Mouse (Mus musculus): ENCODE results near the gene Anxa2. TPM values are rescaled to one million over a fixed set of nuclear protein-coding genes. Genes with fewer than 3 reads are reported as not detected.

Anxa2 gene
- polyA plus RNA-seq, 1 experiment from 2014 or later, result 641 TPM

DNA sequence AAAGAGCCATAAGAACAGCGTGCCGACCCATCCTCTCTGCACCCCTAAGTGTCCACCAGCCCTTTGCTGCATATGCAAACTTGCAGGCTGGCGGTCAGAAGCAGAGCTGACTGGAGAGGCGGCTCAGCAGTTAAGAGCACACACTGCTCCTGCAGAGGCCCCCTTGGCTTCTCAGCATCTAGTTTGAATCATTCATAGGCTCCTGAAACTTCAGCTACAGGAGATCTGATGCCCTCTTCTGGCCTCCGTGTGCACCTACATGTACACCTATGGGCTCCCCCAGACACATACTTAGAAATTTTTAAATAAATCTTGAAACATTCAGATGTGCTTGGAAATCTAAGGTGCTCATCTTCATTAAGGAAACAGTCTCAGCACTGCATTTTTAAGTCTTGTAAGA is 35.6 kb downstream of the Anxa2 start:
- Histone ChIP-seq H3K4me2 (replicated peaks; ENCODE audit: low read depth) (no peak overlapping the region), H3K4me3 (ENCODE audit: low read depth, low read length) (no peak overlapping the region), H3K36me3 (ENCODE audit: control insufficient read depth, insufficient read depth) (peaks cover 97% of the 10 kb centered on the region), H3K27ac (ENCODE audit: low read depth, low read length) (no peak overlapping the region), H3K9me3 (ENCODE audit: control insufficient read depth) (no peaks in the 10 kb centered on the region), H3K4me1 (replicated peaks; ENCODE audit: control insufficient read depth, insufficient read depth, low read length) (no peaks in the 10 kb centered on the region), H3K27me3 (replicated peaks; ENCODE audit: control insufficient read depth, insufficient read depth, low read length) (no peaks in the 10 kb centered on the region), H3K9ac (ENCODE audit: low read depth, low read length) (no peak overlapping the region)
- ATAC-seq, result no peak
- WGBS, result 36% methylated on average over 5 of the region's 5 CpGs
- peak; percentile 61 for TF ChIP-seq CTCF (IDR thresholded peaks at IDR 0.05; ENCODE audit: low read depth)

DNA sequence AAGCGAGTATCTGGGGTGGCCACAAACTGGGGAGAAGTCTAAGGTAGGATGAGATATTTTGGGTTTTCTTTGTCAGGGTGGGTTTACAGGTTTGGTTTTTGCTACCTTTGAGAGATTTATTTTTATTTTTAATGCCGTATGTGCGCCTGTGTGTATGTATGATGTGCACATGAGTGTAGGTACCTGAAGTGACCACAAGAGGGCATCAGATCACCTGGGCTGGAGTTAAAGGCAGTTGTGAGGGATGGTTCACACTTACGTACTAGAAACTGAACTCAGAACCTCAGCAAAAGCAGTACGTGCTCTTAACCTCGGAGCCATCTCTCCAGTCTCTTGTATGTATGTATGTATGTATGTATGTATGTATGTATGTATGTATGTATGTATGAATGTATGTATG is 39.4 kb downstream of the Anxa2 start:
- Histone ChIP-seq H3K27ac (ENCODE audit: low read depth, low read length) (no peak overlapping the region), H3K27me3 (replicated peaks; ENCODE audit: control insufficient read depth, insufficient read depth, low read length) (no peaks in the 10 kb centered on the region), H3K4me2 (replicated peaks; ENCODE audit: low read depth) (no peak overlapping the region), H3K36me3 (ENCODE audit: control insufficient read depth, insufficient read depth) (peaks cover 59% of the 10 kb centered on the region), H3K9ac (ENCODE audit: low read depth, low read length) (no peak overlapping the region), H3K4me1 (replicated peaks; ENCODE audit: control insufficient read depth, insufficient read depth, low read length) (no peaks in the 10 kb centered on the region), H3K9me3 (ENCODE audit: control insufficient read depth) (no peaks in the 10 kb centered on the region), H3K4me3 (ENCODE audit: low read depth, low read length) (no peak overlapping the region)
- ATAC-seq, result no peak
- 97% methylated on average over 6 of the region's 6 CpGs for WGBS
- peak; percentile 50 for TF ChIP-seq CTCF (IDR thresholded peaks at IDR 0.05; ENCODE audit: low read depth)

DNA sequence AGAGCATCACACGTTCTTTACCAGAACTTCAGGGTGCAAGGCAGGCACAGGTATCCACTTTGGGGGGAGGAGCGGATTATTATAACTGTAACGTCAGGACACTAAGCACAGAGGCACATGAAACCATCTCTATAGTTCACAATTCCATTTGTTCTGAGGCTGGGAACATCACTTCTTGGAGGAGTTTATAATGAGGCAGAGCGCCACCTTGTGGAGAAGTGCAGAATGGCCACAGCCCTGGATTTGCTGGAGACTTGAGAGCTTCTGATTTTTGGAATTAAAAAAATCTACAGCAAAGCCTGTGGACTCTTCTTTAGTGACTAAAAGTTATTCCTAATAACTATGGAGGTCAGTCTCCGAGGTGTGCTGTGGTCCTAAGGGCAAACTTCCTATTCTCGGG is 49.1 kb downstream of the Anxa2 start:
- Histone ChIP-seq H3K36me3 (ENCODE audit: control insufficient read depth, insufficient read depth) (no peaks in the 10 kb centered on the region), H3K27ac (ENCODE audit: low read depth, low read length) (no peak overlapping the region), H3K27me3 (replicated peaks; ENCODE audit: control insufficient read depth, insufficient read depth, low read length) (peaks cover 5% of the 10 kb centered on the region), H3K9ac (ENCODE audit: low read depth, low read length) (no peak overlapping the region), H3K4me3 (ENCODE audit: low read depth, low read length) (no peak overlapping the region), H3K4me1 (replicated peaks; ENCODE audit: control insufficient read depth, insufficient read depth, low read length) (no peaks in the 10 kb centered on the region), H3K9me3 (ENCODE audit: control insufficient read depth) (no peaks in the 10 kb centered on the region), H3K4me2 (replicated peaks; ENCODE audit: low read depth) (no peak overlapping the region)
- no peak for ATAC-seq
- peak; percentile 87 for TF ChIP-seq CTCF (IDR thresholded peaks at IDR 0.05; ENCODE audit: low read depth)
- 26% methylated on average over 6 of the region's 6 CpGs for WGBS

DNA sequence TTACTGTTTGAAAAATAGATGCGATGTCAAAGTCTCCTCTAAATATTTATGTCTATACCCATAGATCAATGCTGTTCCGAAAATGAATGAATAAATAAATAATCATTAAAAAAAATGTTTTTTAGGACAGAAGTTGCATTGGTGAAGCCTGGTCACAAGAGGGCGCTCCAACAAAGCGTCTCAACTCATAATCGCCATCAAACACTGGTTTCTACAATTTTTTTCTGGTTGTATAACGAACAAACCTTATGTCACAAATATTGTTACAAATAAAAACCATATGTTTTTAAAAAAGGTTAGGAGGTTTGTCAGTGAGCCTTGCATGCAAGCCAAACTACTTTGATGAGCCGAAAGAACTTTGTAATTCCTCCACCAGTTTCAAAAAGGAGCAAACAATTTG is 52.2 kb downstream of the Anxa2 start:
- no peaks in the 10 kb centered on the region for H3K9me3 ChIP-seq (ENCODE audit: control insufficient read depth)
- 13% methylated on average over 7 of the region's 7 CpGs for WGBS
- no peak overlapping the region for H3K27ac ChIP-seq (ENCODE audit: low read depth, low read length)
- H3K27me3 ChIP-seq (replicated peaks; ENCODE audit: control insufficient read depth, insufficient read depth, low read length), result peaks cover 13% of the 10 kb centered on the region
- no peak overlapping the region for H3K4me3 ChIP-seq (ENCODE audit: low read depth, low read length)
- no peak overlapping the region for H3K4me2 ChIP-seq (replicated peaks; ENCODE audit: low read depth)
- H3K36me3 ChIP-seq (ENCODE audit: control insufficient read depth, insufficient read depth), result no peaks in the 10 kb centered on the region
- peak; percentile 84 for TF ChIP-seq CTCF (IDR thresholded peaks at IDR 0.05; ENCODE audit: low read depth)
- no peak overlapping the region for H3K9ac ChIP-seq (ENCODE audit: low read depth, low read length)
- ATAC-seq, result no peak
- no peaks in the 10 kb centered on the region for H3K4me1 ChIP-seq (replicated peaks; ENCODE audit: control insufficient read depth, insufficient read depth, low read length)

DNA sequence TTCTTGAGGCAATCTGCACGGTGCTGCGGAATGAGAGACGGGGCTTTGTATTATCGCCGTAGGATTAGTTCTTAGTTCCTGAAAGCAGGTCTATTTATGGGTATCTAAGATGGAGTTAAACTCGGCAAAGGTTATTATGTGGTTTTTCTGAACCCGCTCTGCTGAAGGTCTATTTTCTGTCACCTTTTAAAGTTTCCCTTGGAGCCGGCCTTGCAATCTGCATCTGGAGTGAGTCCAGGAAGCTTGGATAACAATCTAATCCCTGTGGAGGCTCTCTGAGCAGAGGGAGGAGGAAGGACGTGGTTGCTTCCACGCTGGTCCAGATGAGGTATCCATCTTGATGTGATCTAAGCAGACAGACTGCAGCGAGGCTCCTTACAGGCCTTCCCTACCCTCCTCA is 53.8 kb downstream of the Anxa2 start:
- no peak overlapping the region for H3K27ac ChIP-seq (ENCODE audit: low read depth, low read length)
- no peaks in the 10 kb centered on the region for H3K4me1 ChIP-seq (replicated peaks; ENCODE audit: control insufficient read depth, insufficient read depth, low read length)
- TF ChIP-seq CTCF (IDR thresholded peaks at IDR 0.05; ENCODE audit: low read depth), result no peak
- no peak for ATAC-seq
- peaks cover 13% of the 10 kb centered on the region for H3K27me3 ChIP-seq (replicated peaks; ENCODE audit: control insufficient read depth, insufficient read depth, low read length)
- no peak overlapping the region for H3K4me2 ChIP-seq (replicated peaks; ENCODE audit: low read depth)
- no peak overlapping the region for H3K4me3 ChIP-seq (ENCODE audit: low read depth, low read length)
- no peak overlapping the region for H3K9ac ChIP-seq (ENCODE audit: low read depth, low read length)
- H3K36me3 ChIP-seq (ENCODE audit: control insufficient read depth, insufficient read depth), result no peaks in the 10 kb centered on the region
- WGBS, result 50% methylated on average over 11 of the region's 11 CpGs
- H3K9me3 ChIP-seq (ENCODE audit: control insufficient read depth), result no peaks in the 10 kb centered on the region

DNA sequence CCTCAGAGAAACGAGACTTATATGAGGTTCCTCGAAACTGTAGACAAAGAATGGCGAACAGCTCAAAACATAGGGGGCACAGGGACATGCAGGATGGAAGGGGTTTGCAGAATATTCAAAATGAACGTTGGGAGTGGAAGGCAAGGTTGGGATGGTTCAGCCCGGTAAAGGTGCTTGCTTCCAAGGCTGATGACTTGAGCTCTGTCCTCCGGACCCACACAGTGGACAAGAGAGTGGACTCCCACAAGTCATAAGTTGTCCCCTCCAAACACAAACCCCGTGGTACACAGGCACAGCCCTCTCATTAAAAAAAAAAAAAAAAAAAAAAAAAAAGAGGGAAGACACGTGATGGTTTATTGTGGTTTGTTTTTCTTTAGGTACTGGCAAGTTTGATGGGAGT is 54.6 kb downstream of the Anxa2 start:
- H3K9me3 ChIP-seq (ENCODE audit: control insufficient read depth), result no peaks in the 10 kb centered on the region
- no peak for ATAC-seq
- H3K27ac ChIP-seq (ENCODE audit: low read depth, low read length), result no peak overlapping the region
- peaks cover 13% of the 10 kb centered on the region for H3K27me3 ChIP-seq (replicated peaks; ENCODE audit: control insufficient read depth, insufficient read depth, low read length)
- no peak overlapping the region for H3K4me2 ChIP-seq (replicated peaks; ENCODE audit: low read depth)
- WGBS, result 62% methylated on average over 8 of the region's 8 CpGs
- TF ChIP-seq CTCF (IDR thresholded peaks at IDR 0.05; ENCODE audit: low read depth), result no peak
- H3K4me3 ChIP-seq (ENCODE audit: low read depth, low read length), result no peak overlapping the region
- H3K36me3 ChIP-seq (ENCODE audit: control insufficient read depth, insufficient read depth), result no peaks in the 10 kb centered on the region
- no peak overlapping the region for H3K9ac ChIP-seq (ENCODE audit: low read depth, low read length)
- no peaks in the 10 kb centered on the region for H3K4me1 ChIP-seq (replicated peaks; ENCODE audit: control insufficient read depth, insufficient read depth, low read length)

Data from intestine, postnatal 0 days (tissue).